Mouse (Mus musculus) thymus, postnatal 14 days (tissue): ENCODE measurements around the gene Barx2.
"Not testable (repeated sequence)": the region's sequence is repeated elsewhere in the genome, so short reads cannot be mapped to it uniquely, and the experiment has no call there.

Experiments
- DNase-seq: peaks from one replicate; pipeline ENCODE4 v3.0.0; 2021

The Barx2 gene

DNA sequence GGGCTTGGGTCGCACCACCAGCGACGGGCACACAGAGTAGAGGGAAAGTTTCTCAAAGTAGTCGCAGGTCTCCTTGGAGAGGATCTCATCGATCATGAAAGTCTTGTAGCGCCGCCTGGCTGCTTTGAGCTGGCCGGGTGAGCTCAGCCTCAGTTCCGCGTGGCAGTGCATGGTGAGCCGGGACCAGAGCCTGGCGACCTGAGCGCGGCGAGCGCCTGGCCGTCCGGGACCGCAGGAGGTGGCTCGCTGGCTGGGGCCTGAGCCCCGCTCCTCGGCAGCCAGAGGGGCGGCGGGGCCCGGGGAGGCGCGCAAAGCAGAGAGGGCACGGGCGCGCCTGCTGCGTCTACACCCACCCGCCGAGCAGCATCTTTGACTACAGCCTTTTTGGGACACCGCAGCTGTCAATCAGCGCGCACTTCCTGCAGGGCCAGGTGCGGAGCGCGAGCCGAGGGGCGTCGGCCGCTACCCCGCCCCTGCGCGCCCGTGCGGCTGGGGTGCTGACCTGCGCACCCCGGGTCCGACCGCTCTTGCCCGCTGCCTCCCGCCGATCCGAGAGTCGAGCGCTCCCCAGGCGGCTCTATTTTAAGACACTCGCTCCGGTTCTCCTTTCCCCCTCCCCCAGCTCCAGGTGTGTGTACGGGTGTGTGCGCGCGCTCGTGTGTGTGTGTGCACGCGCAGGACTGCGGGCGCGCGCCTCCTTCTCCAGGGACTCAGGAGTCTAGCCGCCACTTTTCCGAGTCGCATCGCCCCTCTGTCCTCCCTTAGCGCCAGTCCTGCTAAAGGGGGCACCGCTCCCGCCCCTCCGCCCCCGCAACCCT lies at the start of gene Barx2:
Barx2 (minus strand) TSS at position 542 of the 818 bp plus-strand sequence.
- DNase-seq = peak; percentile 64

GRCm38 (mm10) chr9:31962265-31962664 lies 49.0 kb upstream of the Barx2 start:
- DNase-seq = no peak

- DNase-seq = no peak
These were observed 47.2 kb upstream of the Barx2 start for GRCm38 (mm10) chr9:31960488-31960887.

DNA sequence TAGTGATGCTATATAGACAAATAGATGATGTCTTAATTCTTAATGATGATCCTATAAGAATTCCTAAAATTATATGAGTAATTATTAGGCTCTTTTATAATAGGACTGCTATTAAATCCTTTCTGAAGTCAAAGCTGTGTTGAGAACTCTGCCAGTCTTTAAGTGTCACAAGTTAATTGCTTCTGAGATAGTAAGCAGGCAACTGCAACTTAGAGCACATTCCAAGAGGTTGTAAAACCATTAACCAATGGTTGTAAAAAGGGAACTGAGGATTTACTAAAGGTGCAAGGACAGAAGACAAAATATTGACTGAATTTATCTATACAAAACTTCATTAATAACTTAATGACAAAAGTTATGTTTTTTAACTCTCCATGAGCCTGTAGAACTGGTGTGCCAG lies 44.9 kb upstream of the Barx2 start:
- no peak for DNase-seq

GRCm38 (mm10) chr9:31950506-31950905 lies 37.2 kb upstream of the Barx2 start:
- no peak for DNase-seq

DNA sequence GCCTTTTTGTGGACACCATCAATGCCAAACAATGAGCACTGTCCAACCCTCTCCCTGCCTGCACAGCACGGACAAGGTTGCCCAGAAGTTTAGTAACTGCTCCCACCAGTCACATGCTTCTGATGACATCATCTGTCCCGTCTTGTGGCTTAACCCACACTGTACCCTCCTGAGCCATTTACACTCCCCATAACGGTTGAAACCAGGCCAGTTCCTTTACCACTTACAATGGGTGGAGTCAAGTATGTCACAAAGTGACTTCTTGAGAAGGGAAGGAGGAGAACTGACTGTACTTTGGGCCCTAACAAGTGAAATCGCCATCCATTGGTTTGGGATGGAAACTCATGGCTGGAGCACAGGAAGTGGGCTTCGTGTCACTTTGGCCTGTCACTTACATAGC lies 35.8 kb upstream of the Barx2 start:
- DNase-seq = no peak

DNA sequence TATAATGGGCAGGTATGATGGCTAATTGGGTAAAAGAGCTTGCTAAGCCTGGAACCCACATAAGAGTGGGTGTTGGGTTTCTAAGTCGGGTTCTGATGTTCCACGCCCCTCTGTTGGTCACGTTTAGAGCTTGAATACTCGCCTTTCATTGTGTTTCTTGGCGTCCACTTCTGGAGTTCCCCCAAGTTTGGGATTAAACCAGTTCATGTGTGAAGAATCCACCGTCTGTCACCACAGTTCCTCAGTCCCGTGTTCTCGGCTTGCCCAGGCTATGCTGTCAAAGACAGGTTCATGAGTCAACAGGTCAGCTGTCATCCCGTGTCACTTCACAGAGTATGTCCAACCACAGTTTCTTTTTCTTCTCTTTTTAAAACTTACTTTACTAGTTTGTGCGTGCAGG lies 33.8 kb upstream of the Barx2 start:
- DNase-seq = no peak

GRCm38 (mm10) chr9:31942334-31942733 lies 29.1 kb upstream of the Barx2 start:
- no peak for DNase-seq

DNA sequence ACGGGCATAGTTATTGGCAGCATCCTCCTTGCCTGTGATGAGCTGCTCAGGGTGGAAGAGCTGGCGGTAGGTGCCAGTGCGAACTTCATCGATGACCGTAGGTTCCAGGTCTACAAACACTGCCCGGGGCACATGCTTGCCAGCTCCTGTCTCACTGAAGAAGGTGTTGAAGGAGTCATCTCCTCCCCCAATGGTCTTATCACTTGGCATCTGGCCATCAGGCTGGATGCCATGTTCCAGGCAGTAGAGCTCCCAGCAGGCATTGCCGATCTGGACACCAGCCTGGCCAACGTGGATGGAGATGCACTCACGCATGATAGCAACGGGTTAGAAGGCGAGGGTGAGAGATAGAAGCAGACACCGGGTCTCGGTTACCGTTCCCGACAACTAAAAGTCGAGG lies 23.2 kb upstream of the Barx2 start:
- DNase-seq = not testable (repeated sequence)

DNA sequence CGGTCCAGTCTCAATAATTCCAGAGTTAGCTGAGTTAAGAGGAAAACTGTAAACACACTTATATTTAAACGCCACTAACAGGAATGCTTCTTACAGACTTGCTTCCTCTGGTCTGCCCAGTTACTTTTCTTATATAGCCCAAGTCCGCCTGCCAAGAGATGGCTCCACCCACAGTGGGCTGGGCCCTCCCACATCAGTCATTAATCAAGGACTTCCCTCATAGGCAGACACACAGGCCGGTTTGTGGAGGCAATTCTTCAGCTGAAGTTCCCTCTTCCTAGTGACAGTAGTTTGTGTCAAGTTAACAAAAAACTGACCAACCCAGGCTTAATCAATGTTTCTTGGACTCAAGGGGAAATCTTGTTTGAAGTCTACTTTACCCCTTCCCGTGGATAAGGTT lies 18.4 kb upstream of the Barx2 start:
- DNase-seq = no peak

- DNase-seq = no peak
These were observed 18.0 kb upstream of the Barx2 start for GRCm38 (mm10) chr9:31931255-31931654.

DNA sequence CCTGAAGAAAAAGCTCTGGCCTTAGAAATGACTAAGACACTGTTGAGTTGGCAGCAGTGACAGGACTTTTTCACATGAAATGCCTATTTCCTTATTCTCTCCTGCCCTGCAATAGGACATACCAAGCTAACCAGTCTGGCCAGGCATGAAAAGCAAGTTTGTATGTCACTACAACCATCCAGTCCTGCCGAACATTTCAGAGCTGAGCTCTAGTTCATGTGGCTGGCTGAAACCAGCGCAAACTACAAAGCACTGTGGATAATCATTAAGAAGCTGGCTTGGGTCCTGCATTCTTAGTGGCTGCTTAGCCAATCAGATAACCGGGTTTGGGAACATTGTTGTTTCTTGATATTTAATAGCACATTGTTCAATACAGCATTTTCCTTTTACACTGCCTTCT lies 13.5 kb upstream of the Barx2 start:
- no peak for DNase-seq

- DNase-seq = peak; percentile 86
These were observed 12.8 kb upstream of the Barx2 start for GRCm38 (mm10) chr9:31925830-31926624.

- DNase-seq = no peak
These were observed 10.3 kb upstream of the Barx2 start for GRCm38 (mm10) chr9:31923529-31923928.

DNA sequence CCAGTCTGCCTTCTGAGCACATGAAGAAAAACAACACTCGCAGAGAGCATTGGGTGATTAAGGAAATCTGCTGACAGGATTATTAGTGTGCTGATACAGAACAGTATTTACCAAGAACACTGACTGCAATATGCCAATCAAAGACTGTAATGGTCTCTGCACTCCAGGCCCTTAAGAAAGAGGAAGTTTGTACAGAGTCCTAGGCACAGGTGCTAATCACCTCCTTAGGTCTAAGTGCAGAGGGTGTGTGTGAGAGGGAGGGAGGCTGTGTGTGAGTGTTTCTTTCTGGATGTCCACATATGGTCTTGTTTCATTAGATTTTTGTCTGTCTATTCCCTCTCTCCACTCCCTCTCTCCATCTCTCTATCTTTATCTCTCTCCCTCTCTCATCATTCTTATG lies 6.5 kb upstream of the Barx2 start:
- no peak for DNase-seq

DNA sequence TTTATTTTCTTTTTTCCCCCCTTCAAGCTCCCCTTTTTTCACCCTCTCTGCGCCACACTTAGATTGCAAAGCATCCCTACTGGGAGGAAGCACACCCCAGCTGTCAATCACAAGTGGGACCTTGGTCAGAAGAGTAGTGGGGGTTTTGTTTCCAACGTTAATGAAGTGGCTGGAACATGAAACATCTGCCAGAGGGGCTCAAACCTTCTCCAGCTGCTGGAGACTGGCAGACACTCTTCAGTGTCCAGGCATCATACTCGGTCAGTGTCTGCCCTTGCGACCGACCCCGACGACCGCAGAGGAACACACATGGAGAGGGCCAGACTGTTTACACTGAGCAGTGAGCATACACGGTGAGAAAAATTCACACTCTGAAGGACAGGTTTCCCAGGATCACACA lies 3.2 kb upstream of the Barx2 start:
- DNase-seq = no peak

GRCm38 (mm10) chr9:31914871-31915270 lies 1.6 kb upstream of the Barx2 start:
- peak; percentile 5 for DNase-seq

DNA sequence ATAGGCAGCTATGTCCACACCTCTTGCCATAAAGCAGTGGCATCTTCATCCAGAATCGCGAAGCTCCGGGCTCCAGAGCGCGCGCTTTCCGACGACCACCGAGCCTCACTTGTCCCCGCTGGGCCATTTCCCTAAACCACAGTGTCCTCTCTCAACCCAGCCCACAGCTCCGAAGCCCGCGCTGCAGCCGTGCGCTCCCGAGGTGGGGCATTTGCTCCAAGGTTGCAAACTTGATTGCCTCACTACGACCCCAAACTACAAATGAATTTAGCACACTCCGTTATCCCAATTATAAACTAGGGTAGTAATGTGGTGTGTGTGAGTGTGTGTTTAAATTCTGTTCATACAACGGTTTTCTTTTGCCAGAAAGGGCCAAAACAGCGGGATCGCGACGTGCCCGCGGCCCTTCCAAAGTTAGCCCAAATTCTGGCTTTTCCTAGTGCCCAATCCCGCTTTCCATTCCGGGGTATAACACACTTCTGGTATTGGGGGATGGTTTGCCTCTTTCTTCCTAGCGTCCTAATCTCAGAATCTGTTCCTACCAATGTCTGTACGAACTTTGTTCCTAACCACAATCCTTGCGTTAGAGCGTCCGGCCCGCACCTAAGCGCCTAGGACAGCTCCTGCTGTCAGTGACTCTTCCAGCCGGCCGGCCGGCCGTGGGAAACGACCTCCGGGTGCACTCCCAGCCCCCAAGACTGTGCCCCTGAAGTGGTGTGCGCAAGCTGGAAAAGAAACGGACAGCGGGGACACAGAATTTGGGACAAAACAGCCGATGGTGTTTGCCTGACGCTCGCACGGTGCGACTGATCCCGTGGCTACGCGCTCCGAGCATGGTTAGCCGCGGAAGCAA lies 703 bp upstream of the Barx2 start:
- no peak for DNase-seq

GRCm38 (mm10) chr9:31912553-31912920 lies 725 bp downstream of the Barx2 start:
- DNase-seq = no peak

DNA sequence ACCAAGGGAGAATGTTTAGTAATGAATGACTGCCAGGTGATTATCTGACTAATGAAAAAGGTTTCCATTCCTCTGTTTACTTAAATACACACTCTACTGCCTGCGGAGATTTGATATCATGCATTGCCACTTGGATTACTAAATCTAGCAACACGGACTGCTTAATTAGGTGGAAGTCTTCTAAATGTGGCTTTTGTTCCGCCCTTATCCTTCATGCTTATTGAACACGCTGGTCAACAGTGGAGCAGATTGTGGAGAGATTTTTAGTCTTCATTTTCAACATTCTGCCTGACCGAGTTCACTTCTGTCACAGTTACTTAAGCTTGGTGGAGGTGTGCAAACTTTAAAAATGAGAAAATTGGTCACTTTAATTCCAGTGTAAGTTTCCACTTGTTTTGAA lies 3.0 kb downstream of the Barx2 start:
- DNase-seq = no peak

DNA sequence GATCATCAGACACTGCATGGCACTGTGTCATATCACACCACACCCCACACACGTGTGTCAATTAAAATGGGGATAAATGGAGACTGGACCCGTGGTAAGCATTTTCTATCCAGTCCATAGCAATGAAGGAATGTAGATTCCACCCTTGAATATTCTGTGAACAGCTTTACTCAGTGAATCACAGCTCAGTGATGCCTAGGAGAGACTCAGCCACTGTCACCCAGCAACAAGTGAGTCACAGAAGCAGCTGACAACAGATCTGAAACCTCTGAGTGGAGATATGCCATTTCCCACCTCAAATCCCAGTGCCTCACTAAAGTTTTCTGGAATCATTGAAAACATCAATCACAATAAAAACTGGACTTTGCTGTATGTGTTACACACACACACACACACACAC lies 11.5 kb downstream of the Barx2 start:
- DNase-seq = no peak

DNA sequence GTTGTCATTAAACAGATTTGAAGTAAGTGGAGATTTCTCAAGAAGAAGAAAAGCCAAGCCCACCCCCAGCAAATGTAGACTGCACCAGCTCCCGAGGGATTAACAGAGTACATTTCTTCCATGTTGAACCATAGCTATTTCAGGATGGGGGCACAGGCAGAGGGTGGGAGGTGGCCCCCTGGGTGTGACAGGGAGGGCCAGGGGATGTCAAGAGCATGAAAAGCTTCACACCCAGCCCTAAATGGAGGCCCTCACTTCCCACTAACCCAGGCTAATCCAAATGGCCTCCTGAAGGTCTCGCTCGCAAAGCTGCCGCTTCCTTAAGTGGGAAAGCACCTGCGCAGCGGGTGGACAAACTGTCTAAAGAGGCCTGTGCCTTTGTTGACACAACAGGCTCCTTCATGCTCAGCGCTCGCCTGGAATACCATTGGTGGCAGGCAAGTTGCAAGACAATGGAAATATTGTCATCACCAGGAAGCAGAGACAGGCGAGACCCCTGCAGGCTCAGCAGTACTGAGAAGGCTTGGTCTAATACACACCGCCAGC lies 18.4 kb downstream of the Barx2 start:
- DNase-seq = no peak

GRCm38 (mm10) chr9:31888333-31888732 lies 24.9 kb downstream of the Barx2 start:
- DNase-seq = no peak
